Mouse (Mus musculus): ENCODE data around the gene Maml3.

DNA sequence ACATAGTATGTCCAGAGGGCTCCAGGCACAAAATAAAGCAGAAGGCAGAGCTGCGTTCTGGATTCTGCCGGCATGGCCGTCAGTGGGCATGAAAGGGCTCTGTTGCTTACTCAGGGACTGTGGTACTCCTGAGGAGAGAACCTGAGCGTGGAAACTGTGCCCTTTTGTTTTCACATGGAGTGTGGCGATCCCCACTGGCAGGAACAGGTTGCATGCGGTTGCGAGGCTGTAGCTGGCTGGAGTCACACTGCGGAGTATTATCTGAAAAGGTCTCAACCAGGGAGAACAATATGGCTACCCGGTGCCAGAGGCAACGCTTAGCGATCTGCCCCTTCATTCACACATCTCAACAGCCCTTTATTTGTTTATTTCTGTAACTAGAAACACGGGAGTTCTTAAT is 353.4 kb downstream of the Maml3 start:
- TF ChIP-seq ZC3H11A (IDR thresholded peaks at IDR 0.05; ENCODE audit: low read depth, low read length) (no peak), KAT2A (IDR thresholded peaks at IDR 0.05; ENCODE audit: insufficient replicate concordance, low read length) (no peak), CTCF (conservative IDR thresholded peaks at IDR 0.05 in 1 of 2, IDR thresholded peaks at IDR 0.05 in 1 of 2; ENCODE audit: low read depth in 2 of 2, low read length in 2 of 2) (no peak), MAX (IDR thresholded peaks at IDR 0.05; ENCODE audit: low read length) (no peak), MYC (IDR thresholded peaks at IDR 0.05; ENCODE audit: low read depth, low read length) (no peak), TBP (conservative IDR thresholded peaks at IDR 0.05; ENCODE audit: low read depth, low read length) (no peak), POLR2A (IDR thresholded peaks at IDR 0.05; ENCODE audit: low read depth, low read length) (no peak), E2F4 (IDR thresholded peaks at IDR 0.05; ENCODE audit: insufficient replicate concordance, low read depth, low read length) (no peak), TCF12 (IDR thresholded peaks at IDR 0.05; ENCODE audit: low read depth, low read length) (no peak), JUND (conservative IDR thresholded peaks at IDR 0.05; ENCODE audit: low read depth, low read length) (no peak), IRF4 (IDR thresholded peaks at IDR 0.05; ENCODE audit: low read depth, low read length) (no peak), RAD21 (IDR thresholded peaks at IDR 0.05; ENCODE audit: low read depth, low read length) (no peak), USF1 (IDR thresholded peaks at IDR 0.05; ENCODE audit: low read depth, low read length) (no peak), CHD1 (IDR thresholded peaks at IDR 0.05; ENCODE audit: low read depth, low read length) (no peak)

All from CH12.LX (cell line).